Mouse (Mus musculus): ENCODE results near the gene Minpp1.

DNA sequence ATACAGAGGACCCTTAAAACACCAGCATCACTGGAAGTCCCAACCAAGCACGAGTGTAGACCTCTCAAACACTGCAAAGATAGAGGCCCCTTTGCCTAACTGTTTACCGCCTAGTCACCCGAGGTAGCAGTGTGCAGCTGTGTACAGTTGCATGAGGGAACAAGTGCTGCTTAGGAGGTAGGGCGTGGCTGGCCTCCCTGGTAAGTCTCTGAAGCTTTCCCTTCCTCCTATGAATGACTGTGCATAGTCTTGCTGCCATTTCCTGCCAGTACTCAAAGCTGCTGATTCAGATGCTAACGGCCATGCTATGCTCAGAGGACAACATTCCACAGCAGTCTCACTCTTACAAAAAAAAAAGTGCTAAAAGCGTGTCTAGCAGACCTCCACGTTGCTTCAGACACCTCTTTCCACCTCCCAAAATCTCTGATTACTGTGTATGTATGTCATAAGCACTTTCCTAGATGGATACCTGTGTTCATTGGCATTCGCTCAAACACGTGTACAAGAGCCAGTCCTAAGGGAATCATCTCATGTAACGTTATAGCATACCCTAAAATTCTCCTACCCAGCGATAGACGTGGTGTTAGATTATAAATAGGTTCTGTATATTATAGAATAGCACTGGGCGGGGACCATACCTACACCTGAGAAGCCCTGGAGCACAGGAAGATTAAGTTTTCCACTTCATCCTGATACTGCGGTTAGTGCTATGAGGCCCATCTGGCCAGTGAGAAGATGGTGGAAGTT, 38.4 kb downstream of the Minpp1 start:
- TF ChIP-seq POLR2A (IDR thresholded peaks at IDR 0.05; ENCODE audit: borderline replicate concordance, extremely low read depth, low read depth, low read length) (no peak), CTCF (IDR thresholded peaks at IDR 0.05; ENCODE audit: insufficient read depth, low read length) (no peak)

Data from lung, adult 2 months (tissue).